Mouse (Mus musculus) embryonic fibroblast, embryonic 13.5 days (primary cell): Measurements from ENCODE around the gene Tjp2.

Source experiments
- CTCF ChIP-seq: IDR thresholded peaks from 2 replicates; pipeline ENCODE4 v1.5.1; 2011; ENCODE audit warnings: mild to moderate bottlenecking, control low read depth, low read length, moderate library complexity, borderline replicate concordance; ENCODE audit not compliant: insufficient read depth
- POLR2A ChIP-seq: IDR thresholded peaks from 2 replicates; pipeline ENCODE4 v1.6.1; 2011; ENCODE audit warnings: low read depth, mild to moderate bottlenecking, control low read depth, low read length, moderate library complexity

DNA sequence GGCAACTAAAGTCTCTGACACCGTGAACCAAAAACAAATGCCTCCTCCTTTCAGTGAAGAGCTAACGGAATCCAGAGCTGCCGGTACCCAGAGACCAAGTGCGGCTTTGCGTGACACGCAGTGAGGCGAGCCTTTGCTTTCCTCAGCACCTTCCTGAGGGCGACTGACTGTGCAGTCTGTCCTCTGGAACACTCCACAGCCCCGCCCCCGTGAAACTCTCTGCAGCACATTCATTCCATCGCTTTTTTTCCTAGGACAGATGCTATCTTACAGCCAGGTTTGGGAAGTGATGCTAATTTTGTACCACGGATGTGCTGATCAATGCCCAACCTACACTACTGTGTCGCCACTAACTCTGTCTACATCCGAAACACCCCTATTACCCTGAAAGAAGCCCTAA is 37.9 kb upstream of the Tjp2 start:
- TF ChIP-seq CTCF: no peak
- TF ChIP-seq POLR2A: no peak
